Mouse (Mus musculus) lung, adult 2 months (tissue): ENCODE data around the gene Gm6034.

Experiments
- CTCF ChIP-seq: fragments of 200-500 bp; IDR thresholded peaks from 2 replicates; pipeline ENCODE4 v1.5.1; 2011; ENCODE audit warnings: mild to moderate bottlenecking, low read length, control low read depth; ENCODE audit not compliant: insufficient read depth
- POLR2A ChIP-seq: fragments of 200-500 bp; IDR thresholded peaks from 2 replicates; pipeline ENCODE4 v1.6.1; 2011; ENCODE audit warnings: low read depth, mild to moderate bottlenecking, control low read depth, low read length, borderline replicate concordance; ENCODE audit errors: extremely low read depth

DNA sequence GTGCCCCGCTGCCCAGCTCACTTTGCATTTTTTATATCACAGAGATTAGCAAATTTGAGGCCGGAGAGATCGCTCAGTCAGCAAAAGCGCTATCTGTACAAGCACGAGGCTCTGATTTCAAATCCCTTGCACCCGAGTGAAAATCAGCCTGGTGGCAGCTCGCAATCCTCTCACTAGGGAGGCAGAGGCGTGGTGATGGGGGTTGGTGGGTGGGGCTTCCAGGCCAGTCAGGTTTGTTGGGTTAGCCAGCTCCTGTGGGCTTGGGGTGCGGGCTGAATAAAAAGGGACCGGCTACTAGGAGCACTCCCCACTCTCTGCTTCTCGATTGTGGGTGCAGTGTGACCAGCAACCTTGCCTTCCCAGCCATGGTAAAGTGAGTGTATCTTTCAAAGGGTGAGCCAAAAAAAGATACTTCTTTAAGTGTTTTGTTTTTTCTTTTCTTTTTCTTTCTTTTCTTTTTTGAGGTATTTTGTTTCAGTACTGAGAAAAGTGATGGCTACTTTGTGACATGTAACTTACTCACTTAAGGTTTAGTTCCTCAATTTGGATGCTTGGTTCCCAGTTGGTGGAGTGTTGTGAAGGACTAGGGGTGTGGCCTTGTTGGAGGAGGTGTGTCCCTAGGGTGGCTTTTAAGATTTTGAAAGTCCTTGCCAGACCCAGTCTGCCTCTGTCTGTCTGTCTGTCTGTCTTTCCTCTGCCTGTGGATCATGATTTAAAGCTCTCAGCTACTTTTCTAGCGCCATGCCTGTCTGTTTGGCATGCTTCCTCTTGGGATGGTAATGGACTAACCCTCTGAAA is 44.8 kb upstream of the Gm6034 start:
- TF ChIP-seq POLR2A: no peak
- TF ChIP-seq CTCF: no peak
